Mouse (Mus musculus) G1E (cell line): ENCODE data around the gene St5. TPM values are rescaled to one million over a fixed set of nuclear protein-coding genes. Genes with fewer than 3 reads are reported as not detected.

Experiments used
- ATAC-seq: 2 replicates; pipeline ENCODE4 v1.8.0; 2016; ENCODE audit warnings: mild to moderate bottlenecking; ENCODE audit not compliant: insufficient number of reproducible peaks, poor library complexity, low FRiP score, severe bottlenecking; ENCODE audit errors: extremely low read depth
- DNase-seq: peaks from one replicate; pipeline ENCODE4 v3.0.0; 2012; ENCODE audit warnings: low spot score
- H3K27me3 ChIP-seq: 2 replicates; pipeline ENCODE4 v1.6.1; 2012; ENCODE audit warnings: mild to moderate bottlenecking, low read length, inconsistent platforms; ENCODE audit not compliant: insufficient read depth
- H3K36me3 ChIP-seq: replicated peaks from 2 replicates; pipeline ENCODE3; 2012; ENCODE audit warnings: mild to moderate bottlenecking, inconsistent platforms
- H3K4me1 ChIP-seq: 2 replicates; pipeline ENCODE4 v1.6.1; 2012; ENCODE audit warnings: low read depth, low read length, inconsistent platforms, mixed read lengths; ENCODE audit not compliant: insufficient read depth
- H3K4me3 ChIP-seq: 2 replicates; pipeline ENCODE4 v1.5.1; 2012; ENCODE audit warnings: low read depth, mild to moderate bottlenecking, inconsistent platforms, low read length, moderate library complexity, mixed read lengths
- H3K9me3 ChIP-seq: replicated peaks from 2 replicates; pipeline ENCODE4 v1.6.1; 2012; ENCODE audit warnings: inconsistent platforms
- CTCF ChIP-seq: IDR thresholded peaks from 2 replicates; pipeline ENCODE4 v1.5.1; 2012; ENCODE audit warnings: low read depth, low read length, inconsistent platforms, mixed read lengths
- GATA1 ChIP-seq: IDR thresholded peaks from 2 replicates; pipeline ENCODE4 v1.6.1; 2012; ENCODE audit warnings: borderline replicate concordance, low read length, inconsistent platforms, mixed read lengths
- GATA2 ChIP-seq: IDR thresholded peaks from 2 replicates; pipeline ENCODE4 v1.6.1; 2012; ENCODE audit warnings: low read depth, low read length, inconsistent platforms, borderline replicate concordance
- POLR2AphosphoS5 ChIP-seq: IDR thresholded peaks from 2 replicates; pipeline ENCODE4 v1.6.1; 2012; ENCODE audit warnings: low read depth, low read length, inconsistent platforms; ENCODE audit not compliant: insufficient replicate concordance
- TAL1 ChIP-seq: conservative IDR thresholded peaks from 2 replicates; pipeline ENCODE4 v1.6.1; 2012; ENCODE audit warnings: low read depth, low read length, inconsistent platforms, mixed read lengths
- polyA plus RNA-seq: library from polyadenylated mRNA; stranded (reverse); fragments of >175 nt; gene quantifications from 2 replicates; pipeline ENCODE4 v1.2.3, GENCODE M21; 2012
- total RNA-seq, 2 experiments: library from RNA; stranded (forward) in 1 of 2; stranded (reverse) in 1 of 2; fragments of 200-1000 nt in 1 of 2; fragments of >200 nt in 1 of 2; fragmentation: Nextera tagmentation in 1 of 2; gene quantifications; 2 replicates each; pipeline ENCODE4 v1.2.3; 2014 to 2017

Gene St5
- total and polyA plus RNA-seq, 3 experiments: 0.07 to 39.5 (median 0.49) TPM

DNA sequence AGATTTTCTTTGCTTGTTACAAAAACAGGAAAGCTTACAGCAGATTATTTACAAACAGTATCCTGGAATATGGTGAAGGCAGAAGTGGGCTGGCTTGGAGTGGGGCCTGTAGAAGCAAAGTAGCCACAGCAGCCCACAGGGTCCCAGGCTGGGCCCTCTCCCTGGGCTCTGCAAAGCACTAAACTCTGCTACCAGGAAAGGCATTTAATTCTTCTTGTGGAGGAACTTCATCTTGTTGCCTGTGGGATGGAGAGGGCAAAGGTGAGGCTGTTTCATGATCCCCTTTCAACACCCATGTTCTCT is 179.0 kb downstream of the St5 start:
- ATAC-seq: no peak

GRCm38 (mm10) chr7:109523741-109524441 is 179.5 kb downstream of the St5 start:
- Histone ChIP-seq H3K4me1 (peaks cover 26% of the 10 kb centered on the region), H3K27me3 (no peaks in the 10 kb centered on the region), H3K4me3 (no peak overlapping the region), H3K9me3 (no peaks in the 10 kb centered on the region), H3K36me3 (peaks cover 78% of the 10 kb centered on the region)
- no peak for ATAC-seq
- no peak for TF ChIP-seq CTCF
- TF ChIP-seq POLR2AphosphoS5: peak; percentile 6; the same call in 1 of the 2 replicates
- DNase-seq: no peak

More for the DNA sequence above, 179.0 kb downstream of the St5 start:
- peaks cover 75% of the 10 kb centered on the region for H3K36me3 ChIP-seq
- no peaks in the 10 kb centered on the region for H3K9me3 ChIP-seq
- DNase-seq: no peak
- no peak overlapping the region for H3K4me3 ChIP-seq
- H3K27me3 ChIP-seq: no peaks in the 10 kb centered on the region
- TF ChIP-seq GATA1: no peak
- TF ChIP-seq POLR2AphosphoS5: 0 out of 2 replicates have a peak, but pooled peaks have one; percentile 53
- peaks cover 26% of the 10 kb centered on the region for H3K4me1 ChIP-seq

GRCm38 (mm10) chr7:109523304-109523703 is 180.1 kb downstream of the St5 start:
- TF ChIP-seq GATA2 (no peak), TAL1 (no peak), GATA1 (no peak), CTCF (no peak), POLR2AphosphoS5 (no peak; the same call in 1 of the 2 replicates)
- no peaks in the 10 kb centered on the region for H3K27me3 ChIP-seq
- H3K4me1 ChIP-seq: peaks cover 26% of the 10 kb centered on the region
- H3K9me3 ChIP-seq: no peaks in the 10 kb centered on the region
- ATAC-seq (no peak), DNase-seq (no peak)
- H3K4me3 ChIP-seq: no peak overlapping the region
- peaks cover 78% of the 10 kb centered on the region for H3K36me3 ChIP-seq

- Histone ChIP-seq H3K9me3 (no peaks in the 10 kb centered on the region), H3K27me3 (no peaks in the 10 kb centered on the region), H3K4me1 (peaks cover 38% of the 10 kb centered on the region), H3K4me3 (peak overlapping the region; percentile 92), H3K36me3 (peaks cover 74% of the 10 kb centered on the region)
- ATAC-seq (no peak), DNase-seq (no peak)
- TF ChIP-seq GATA2 (no peak), TAL1 (no peak), GATA1 (no peak), CTCF (no peak), POLR2AphosphoS5 (no peak; the same call in 1 of the 2 replicates)
Measured at GRCm38 (mm10) chr7:109522084-109522483, 181.3 kb downstream of the St5 start.

DNA sequence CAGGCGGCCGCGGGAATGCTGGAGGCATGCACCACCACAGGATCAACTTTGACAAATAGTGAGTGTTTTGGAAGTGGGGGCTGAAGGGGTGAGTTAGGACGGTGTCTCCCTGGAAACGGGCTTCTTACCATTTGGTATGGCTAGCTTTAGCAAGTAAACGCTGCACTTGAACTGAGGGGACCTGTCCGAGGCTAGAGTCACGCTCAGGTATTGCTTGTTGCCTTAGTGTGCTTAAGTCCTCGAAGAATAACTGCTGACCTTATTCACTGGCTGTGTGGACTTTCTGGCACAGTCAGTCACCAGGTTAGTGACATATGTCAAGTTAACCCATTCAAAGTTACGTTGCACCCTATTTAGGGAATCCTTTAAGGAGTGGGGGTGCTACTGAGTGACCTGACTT is 183.5 kb downstream of the St5 start:
- Histone ChIP-seq H3K4me3 (peak overlapping the region; percentile 92), H3K4me1 (peaks cover 45% of the 10 kb centered on the region), H3K27me3 (no peaks in the 10 kb centered on the region), H3K36me3 (peaks cover 58% of the 10 kb centered on the region), H3K9me3 (no peaks in the 10 kb centered on the region)
- DNase-seq (no peak), ATAC-seq (no peak)
- TF ChIP-seq GATA1 (no peak), CTCF (no peak), POLR2AphosphoS5 (no peak; the same call in 1 of the 2 replicates), TAL1 (no peak), GATA2 (no peak)

- H3K9me3 ChIP-seq: no peaks in the 10 kb centered on the region
- peaks cover 49% of the 10 kb centered on the region for H3K36me3 ChIP-seq
- H3K4me3 ChIP-seq: peak within 1 kb of the TSS; percentile 92
- H3K4me1 ChIP-seq: peaks cover 47% of the 10 kb centered on the region
- H3K27me3 ChIP-seq: no peaks in the 10 kb centered on the region
- peak; percentile 81 for ATAC-seq
- DNase-seq: peak; percentile 94
- TF ChIP-seq GATA1 (no peak), GATA2 (no peak), CTCF (no peak), POLR2AphosphoS5 (no peak), TAL1 (no peak)
Measured at GRCm38 (mm10) chr7:109518838-109519696, 184.3 kb downstream of the St5 start, which contains the start of gene Rpl27a. Gene Rpl27a, plus strand, starts transcription at chr7:109519147.
